Mouse (Mus musculus): ENCODE data around the gene Rngtt. TPM values are rescaled to one million over a fixed set of nuclear protein-coding genes. Genes with fewer than 3 reads are reported as not detected.

The Rngtt gene
- polyA plus RNA-seq, 1 experiment from 2014 or later, result 39.3 TPM

GRCm38 (mm10) chr4:33526092-33526491, 216.0 kb downstream of the Rngtt start:
- DNase-seq (ENCODE audit: low spot score) (peak; percentile 20), ATAC-seq (ENCODE audit: low FRiP score) (no peak)
- 11% methylated on average over 7 of the region's 7 CpGs for whole genome bisulfite sequencing
- Histone ChIP-seq H3K36me3 (ENCODE audit: control insufficient read depth, insufficient read depth, low read length) (no peaks in the 10 kb centered on the region), H3K27me3 (ENCODE audit: control insufficient read depth, insufficient read depth, low read length) (no peaks in the 10 kb centered on the region), H3K9me3 (ENCODE audit: control insufficient read depth, low read length) (no peaks in the 10 kb centered on the region), H3K4me3 (ENCODE audit: low read depth, low read length) (no peak overlapping the region), H3K4me1 (replicated peaks; ENCODE audit: control insufficient read depth, insufficient read depth, low read length) (no peaks in the 10 kb centered on the region), H3K9ac (ENCODE audit: low read depth, low read length) (no peak overlapping the region; the same call in 1 of the 2 replicates), H3K27ac (ENCODE audit: low read depth, low read length) (no peak overlapping the region), H3K4me2 (replicated peaks; ENCODE audit: low read depth, low read length) (no peak overlapping the region)

GRCm38 (mm10) chr4:33526675-33527074, 216.6 kb downstream of the Rngtt start:
- H3K27me3 ChIP-seq (ENCODE audit: control insufficient read depth, insufficient read depth, low read length), result no peaks in the 10 kb centered on the region
- no peaks in the 10 kb centered on the region for H3K9me3 ChIP-seq (ENCODE audit: control insufficient read depth, low read length)
- ATAC-seq (ENCODE audit: low FRiP score) (no peak), DNase-seq (ENCODE audit: low spot score) (no peak)
- H3K4me3 ChIP-seq (ENCODE audit: low read depth, low read length), result no peak overlapping the region
- no peak overlapping the region for H3K4me2 ChIP-seq (replicated peaks; ENCODE audit: low read depth, low read length)
- H3K27ac ChIP-seq (ENCODE audit: low read depth, low read length), result no peak overlapping the region
- H3K36me3 ChIP-seq (ENCODE audit: control insufficient read depth, insufficient read depth, low read length), result no peaks in the 10 kb centered on the region
- no peaks in the 10 kb centered on the region for H3K4me1 ChIP-seq (replicated peaks; ENCODE audit: control insufficient read depth, insufficient read depth, low read length)
- H3K9ac ChIP-seq (ENCODE audit: low read depth, low read length), result no peak overlapping the region
- WGBS, result 44% methylated on average over 9 of the region's 9 CpGs

- no peaks in the 10 kb centered on the region for H3K9me3 ChIP-seq (ENCODE audit: control insufficient read depth, low read length)
- no peak overlapping the region for H3K27ac ChIP-seq (ENCODE audit: low read depth, low read length)
- 69% methylated on average over 8 of the region's 8 CpGs for WGBS
- no peak overlapping the region for H3K4me3 ChIP-seq (ENCODE audit: low read depth, low read length)
- H3K9ac ChIP-seq (ENCODE audit: low read depth, low read length), result no peak overlapping the region
- H3K36me3 ChIP-seq (ENCODE audit: control insufficient read depth, insufficient read depth, low read length), result no peaks in the 10 kb centered on the region
- ATAC-seq (ENCODE audit: low FRiP score) (no peak), DNase-seq (ENCODE audit: low spot score) (no peak)
- no peaks in the 10 kb centered on the region for H3K27me3 ChIP-seq (ENCODE audit: control insufficient read depth, insufficient read depth, low read length)
- no peak overlapping the region for H3K4me2 ChIP-seq (replicated peaks; ENCODE audit: low read depth, low read length)
- no peaks in the 10 kb centered on the region for H3K4me1 ChIP-seq (replicated peaks; ENCODE audit: control insufficient read depth, insufficient read depth, low read length)
Observed at GRCm38 (mm10) chr4:33532596-33532995, 222.5 kb downstream of the Rngtt start.

GRCm38 (mm10) chr4:33544755-33545576, 234.9 kb downstream of the Rngtt start:
- Histone ChIP-seq H3K4me2 (replicated peaks; ENCODE audit: low read depth, low read length) (no peak overlapping the region), H3K9ac (ENCODE audit: low read depth, low read length) (no peak overlapping the region), H3K27ac (ENCODE audit: low read depth, low read length) (0 out of 2 replicates have a peak overlapping the region, but pooled peaks have one; percentile 25), H3K4me1 (replicated peaks; ENCODE audit: control insufficient read depth, insufficient read depth, low read length) (peaks cover 3% of the 10 kb centered on the region), H3K27me3 (ENCODE audit: control insufficient read depth, insufficient read depth, low read length) (no peaks in the 10 kb centered on the region), H3K9me3 (ENCODE audit: control insufficient read depth, low read length) (no peaks in the 10 kb centered on the region), H3K36me3 (ENCODE audit: control insufficient read depth, insufficient read depth, low read length) (no peaks in the 10 kb centered on the region), H3K4me3 (ENCODE audit: low read depth, low read length) (no peak overlapping the region)
- DNase-seq (ENCODE audit: low spot score) (no peak), ATAC-seq (ENCODE audit: low FRiP score) (peak; percentile 66)
- WGBS, result 67% methylated on average over 13 of the region's 13 CpGs

DNA sequence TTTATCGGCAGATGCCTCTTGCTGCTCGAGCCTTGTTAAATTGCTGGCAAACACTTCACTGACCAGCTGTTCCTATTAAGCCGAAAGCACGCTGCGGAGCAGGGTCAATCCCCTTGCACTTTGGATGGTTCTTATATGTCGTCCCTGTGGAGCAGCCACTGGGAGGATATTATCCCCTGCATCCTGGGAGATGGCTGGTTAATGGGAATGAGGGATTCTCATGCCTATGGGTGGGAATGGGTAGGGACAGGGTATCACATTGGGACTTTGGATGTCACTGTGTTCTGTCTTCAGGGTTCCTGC, 235.4 kb downstream of the Rngtt start:
- Histone ChIP-seq H3K4me3 (ENCODE audit: low read depth, low read length) (no peak overlapping the region), H3K9ac (ENCODE audit: low read depth, low read length) (no peak overlapping the region), H3K4me1 (replicated peaks; ENCODE audit: control insufficient read depth, insufficient read depth, low read length) (peaks cover 3% of the 10 kb centered on the region), H3K27ac (ENCODE audit: low read depth, low read length) (no peak overlapping the region), H3K27me3 (ENCODE audit: control insufficient read depth, insufficient read depth, low read length) (no peaks in the 10 kb centered on the region), H3K9me3 (ENCODE audit: control insufficient read depth, low read length) (no peaks in the 10 kb centered on the region), H3K36me3 (ENCODE audit: control insufficient read depth, insufficient read depth, low read length) (no peaks in the 10 kb centered on the region), H3K4me2 (replicated peaks; ENCODE audit: low read depth, low read length) (no peak overlapping the region)
- WGBS, result 46% methylated on average over 6 of the region's 6 CpGs
- ATAC-seq (ENCODE audit: low FRiP score), result peak; percentile 48
- DNase-seq (ENCODE audit: low spot score), result peak; percentile 28

- H3K9ac ChIP-seq (ENCODE audit: low read depth, low read length), result no peak overlapping the region
- DNase-seq (ENCODE audit: low spot score), result no peak
- H3K36me3 ChIP-seq (ENCODE audit: control insufficient read depth, insufficient read depth, low read length), result no peaks in the 10 kb centered on the region
- 87% methylated on average over 11 of the region's 11 CpGs for WGBS
- no peak overlapping the region for H3K4me3 ChIP-seq (ENCODE audit: low read depth, low read length)
- H3K9me3 ChIP-seq (ENCODE audit: control insufficient read depth, low read length), result no peaks in the 10 kb centered on the region
- H3K27ac ChIP-seq (ENCODE audit: low read depth, low read length), result no peak overlapping the region
- peaks cover 3% of the 10 kb centered on the region for H3K4me1 ChIP-seq (replicated peaks; ENCODE audit: control insufficient read depth, insufficient read depth, low read length)
- no peaks in the 10 kb centered on the region for H3K27me3 ChIP-seq (ENCODE audit: control insufficient read depth, insufficient read depth, low read length)
- ATAC-seq (ENCODE audit: low FRiP score), result no peak
- H3K4me2 ChIP-seq (replicated peaks; ENCODE audit: low read depth, low read length), result no peak overlapping the region
Observed at GRCm38 (mm10) chr4:33546278-33546677, 236.2 kb downstream of the Rngtt start.

DNA sequence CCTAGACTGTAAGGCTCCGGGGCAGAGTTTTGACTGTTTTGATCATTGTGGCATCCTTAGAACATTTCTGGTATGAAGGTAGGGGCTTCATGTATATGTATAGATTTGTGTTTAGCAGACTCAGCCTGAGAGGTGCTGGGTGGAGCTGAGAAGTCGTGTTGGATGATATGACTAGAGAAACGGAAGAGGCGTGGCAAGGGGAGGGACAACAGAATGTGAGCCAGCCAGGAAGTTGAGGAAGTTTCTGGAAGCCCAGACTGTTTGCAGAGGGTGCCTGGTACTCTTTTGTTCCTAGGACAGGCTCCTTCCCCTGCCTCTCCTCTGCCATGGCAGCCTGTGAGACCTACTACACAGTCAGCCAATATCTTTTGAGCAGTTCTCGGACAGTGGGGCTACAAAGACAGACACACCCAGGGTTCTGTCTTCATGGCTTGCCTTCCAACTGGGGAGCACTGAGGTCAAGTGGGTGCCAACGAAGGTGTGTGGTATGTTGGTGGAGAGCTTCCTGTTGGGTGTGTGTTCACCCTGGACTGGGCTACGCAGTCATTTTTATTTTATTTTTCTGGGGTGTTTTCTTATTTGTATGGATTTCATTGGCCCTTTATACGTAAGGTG, 237.3 kb downstream of the Rngtt start:
- peaks cover 3% of the 10 kb centered on the region for H3K4me1 ChIP-seq (replicated peaks; ENCODE audit: control insufficient read depth, insufficient read depth, low read length)
- WGBS, result 86% methylated on average over 8 of the region's 8 CpGs
- no peaks in the 10 kb centered on the region for H3K36me3 ChIP-seq (ENCODE audit: control insufficient read depth, insufficient read depth, low read length)
- H3K9ac ChIP-seq (ENCODE audit: low read depth, low read length), result no peak overlapping the region
- no peaks in the 10 kb centered on the region for H3K9me3 ChIP-seq (ENCODE audit: control insufficient read depth, low read length)
- no peak overlapping the region for H3K27ac ChIP-seq (ENCODE audit: low read depth, low read length)
- no peak overlapping the region for H3K4me2 ChIP-seq (replicated peaks; ENCODE audit: low read depth, low read length)
- no peak for DNase-seq (ENCODE audit: low spot score)
- no peak for ATAC-seq (ENCODE audit: low FRiP score)
- H3K27me3 ChIP-seq (ENCODE audit: control insufficient read depth, insufficient read depth, low read length), result no peaks in the 10 kb centered on the region
- H3K4me3 ChIP-seq (ENCODE audit: low read depth, low read length), result no peak overlapping the region

GRCm38 (mm10) chr4:33549606-33550005, 239.5 kb downstream of the Rngtt start:
- 41% methylated on average over 5 of the region's 5 CpGs for WGBS

More at GRCm38 (mm10) chr4:33549606-33550005, 239.5 kb downstream of the Rngtt start:
- Histone ChIP-seq H3K27ac (ENCODE audit: low read depth, low read length) (no peak overlapping the region), H3K4me3 (ENCODE audit: low read depth, low read length) (no peak overlapping the region), H3K4me2 (replicated peaks; ENCODE audit: low read depth, low read length) (no peak overlapping the region), H3K9me3 (ENCODE audit: control insufficient read depth, low read length) (no peaks in the 10 kb centered on the region), H3K9ac (ENCODE audit: low read depth, low read length) (no peak overlapping the region), H3K36me3 (ENCODE audit: control insufficient read depth, insufficient read depth, low read length) (no peaks in the 10 kb centered on the region), H3K27me3 (ENCODE audit: control insufficient read depth, insufficient read depth, low read length) (peaks cover 4% of the 10 kb centered on the region; the same call in 1 of the 2 replicates), H3K4me1 (replicated peaks; ENCODE audit: control insufficient read depth, insufficient read depth, low read length) (peaks cover 3% of the 10 kb centered on the region)
- DNase-seq (ENCODE audit: low spot score) (no peak), ATAC-seq (ENCODE audit: low FRiP score) (peak; percentile 23; the same call in 1 of the 2 replicates)

Data from hindbrain, embryonic 11.5 days (tissue).